Mouse (Mus musculus) intestine, embryonic 15.5 days (tissue): ENCODE measurements at regions not wholly inside any gene's neighbourhood (a gene's known extent, or its start where the extent isn't known, plus 50 kb on each side); places are given as distances from the start of the nearest gene placed in this dataset.

Experiments used
- ATAC-seq: fragments of 200-750 bp; cut with Nextera tagmentation; 2 replicates; pipeline ENCODE4 v1.8.0; 2017; ENCODE audit warnings: moderate TSS enrichment, moderate library complexity
- H3K27ac ChIP-seq: fragments of 300-500 bp; sonication (generic); 2 replicates; pipeline ENCODE4 v1.5.1; 2015; ENCODE audit warnings: mild to moderate bottlenecking, inconsistent platforms
- H3K27me3 ChIP-seq: fragments of 300-500 bp; sonication (generic); replicated peaks from 2 replicates; pipeline ENCODE4 v1.6.1; 2015; ENCODE audit warnings: inconsistent platforms
- H3K36me3 ChIP-seq: fragments of 300-500 bp; sonication (generic); 2 replicates; pipeline ENCODE4 v1.6.1; 2015; ENCODE audit warnings: inconsistent platforms
- H3K4me1 ChIP-seq: fragments of 300-500 bp; sonication (generic); replicated peaks from 2 replicates; pipeline ENCODE4 v1.6.1; 2015; ENCODE audit warnings: inconsistent platforms
- H3K4me2 ChIP-seq: fragments of 300-500 bp; sonication (generic); replicated peaks from 2 replicates; pipeline ENCODE4 v1.6.1; 2015; ENCODE audit warnings: mild to moderate bottlenecking, inconsistent platforms
- H3K4me3 ChIP-seq: fragments of 300-500 bp; sonication (generic); replicated peaks from 2 replicates; pipeline ENCODE4 v1.5.1; 2015; ENCODE audit warnings: inconsistent platforms
- H3K9ac ChIP-seq: fragments of 300-500 bp; sonication (generic); 2 replicates; pipeline ENCODE4 v1.6.1; 2015; ENCODE audit warnings: inconsistent platforms
- H3K9me3 ChIP-seq: fragments of 300-500 bp; sonication (generic); 2 replicates; pipeline ENCODE4 v1.6.1; 2016; ENCODE audit warnings: inconsistent platforms
- WGBS: fragments of 180-500 bp; shearing (Covaris S2); methylation state at CpG from one replicate; pipeline ENCODE4 v1.1.7; 2015; 5-methylcytosine and 5-hydroxymethylcytosine counted together

- H3K4me1 ChIP-seq = no peaks in the 10 kb centered on the region
- H3K27me3 ChIP-seq = no peaks in the 10 kb centered on the region
- H3K4me2 ChIP-seq = no peak overlapping the region
- H3K36me3 ChIP-seq = no peaks in the 10 kb centered on the region
- no peaks in the 10 kb centered on the region for H3K9me3 ChIP-seq
- ATAC-seq = no peak
- H3K27ac ChIP-seq = no peak overlapping the region
- 50% methylated on average over 3 of the region's 3 CpGs for WGBS
- no peak overlapping the region for H3K9ac ChIP-seq
- H3K4me3 ChIP-seq = no peak overlapping the region
These were observed 109.6 kb upstream of the Topaz1 start for GRCm38 (mm10) chr9:122637591-122637990.

- Histone ChIP-seq H3K9ac (no peak overlapping the region), H3K27ac (no peak overlapping the region), H3K27me3 (no peaks in the 10 kb centered on the region), H3K9me3 (no peaks in the 10 kb centered on the region), H3K36me3 (no peaks in the 10 kb centered on the region), H3K4me1 (no peaks in the 10 kb centered on the region), H3K4me2 (no peak overlapping the region), H3K4me3 (no peak overlapping the region)
- 85% methylated on average over 4 of the region's 4 CpGs for WGBS
- no peak for ATAC-seq
These were observed 107.9 kb upstream of the Topaz1 start for GRCm38 (mm10) chr9:122639239-122639638.

- no peak for ATAC-seq
- H3K9ac ChIP-seq = no peak overlapping the region
- H3K36me3 ChIP-seq = no peaks in the 10 kb centered on the region
- no peaks in the 10 kb centered on the region for H3K9me3 ChIP-seq
- no peaks in the 10 kb centered on the region for H3K4me1 ChIP-seq
- no peak overlapping the region for H3K4me3 ChIP-seq
- no peaks in the 10 kb centered on the region for H3K27me3 ChIP-seq
- H3K4me2 ChIP-seq = no peak overlapping the region
- no peak overlapping the region for H3K27ac ChIP-seq
- WGBS = 28% methylated on average over 7 of the region's 7 CpGs
These were observed 104.2 kb upstream of the Topaz1 start for GRCm38 (mm10) chr9:122642913-122643312.

GRCm38 (mm10) chr9:122645569-122645968 lies 101.6 kb upstream of the Topaz1 start:
- no peak overlapping the region for H3K9ac ChIP-seq
- no peak overlapping the region for H3K27ac ChIP-seq
- H3K27me3 ChIP-seq = no peaks in the 10 kb centered on the region
- no peaks in the 10 kb centered on the region for H3K9me3 ChIP-seq
- WGBS = 58% methylated on average over 5 of the region's 5 CpGs
- H3K4me3 ChIP-seq = no peak overlapping the region
- H3K4me1 ChIP-seq = no peaks in the 10 kb centered on the region
- H3K36me3 ChIP-seq = no peaks in the 10 kb centered on the region
- no peak for ATAC-seq
- H3K4me2 ChIP-seq = no peak overlapping the region

- no peak overlapping the region for H3K4me2 ChIP-seq
- H3K4me1 ChIP-seq = no peaks in the 10 kb centered on the region
- no peaks in the 10 kb centered on the region for H3K9me3 ChIP-seq
- H3K9ac ChIP-seq = no peak overlapping the region
- WGBS = 79% methylated on average over 3 of the region's 3 CpGs
- no peak overlapping the region for H3K4me3 ChIP-seq
- H3K36me3 ChIP-seq = no peaks in the 10 kb centered on the region
- ATAC-seq = no peak
- H3K27ac ChIP-seq = no peak overlapping the region
- H3K27me3 ChIP-seq = no peaks in the 10 kb centered on the region
These were observed 96.3 kb upstream of the Topaz1 start for GRCm38 (mm10) chr9:122650862-122651261.

- no peak overlapping the region for H3K27ac ChIP-seq
- H3K27me3 ChIP-seq = no peaks in the 10 kb centered on the region
- H3K4me2 ChIP-seq = no peak overlapping the region
- no peak overlapping the region for H3K9ac ChIP-seq
- no peaks in the 10 kb centered on the region for H3K9me3 ChIP-seq
- 48% methylated on average over 17 of the region's 17 CpGs for WGBS
- no peak for ATAC-seq
- H3K4me1 ChIP-seq = no peaks in the 10 kb centered on the region
- H3K36me3 ChIP-seq = no peaks in the 10 kb centered on the region
- H3K4me3 ChIP-seq = no peak overlapping the region
These were observed 91.6 kb upstream of the Topaz1 start for GRCm38 (mm10) chr9:122655583-122655982.

GRCm38 (mm10) chr9:122660050-122660449 lies 87.1 kb upstream of the Topaz1 start:
- no peak overlapping the region for H3K9ac ChIP-seq

GRCm38 (mm10) chr9:122666978-122667645 lies 80.0 kb upstream of the Topaz1 start:
- H3K27me3 ChIP-seq = no peaks in the 10 kb centered on the region
- no peak overlapping the region for H3K4me2 ChIP-seq
- H3K9me3 ChIP-seq = no peaks in the 10 kb centered on the region
- WGBS = 49% methylated on average over 4 of the region's 5 CpGs
- H3K27ac ChIP-seq = no peak overlapping the region
- no peak overlapping the region for H3K9ac ChIP-seq
- no peak overlapping the region for H3K4me3 ChIP-seq
- no peaks in the 10 kb centered on the region for H3K4me1 ChIP-seq
- no peaks in the 10 kb centered on the region for H3K36me3 ChIP-seq
- no peak for ATAC-seq

More at GRCm38 (mm10) chr9:122660050-122660449, 87.1 kb upstream of the Topaz1 start:
- 77% methylated on average over 9 of the region's 9 CpGs for WGBS
- ATAC-seq = no peak
- H3K27ac ChIP-seq = no peak overlapping the region
- no peaks in the 10 kb centered on the region for H3K27me3 ChIP-seq
- no peak overlapping the region for H3K4me3 ChIP-seq
- H3K4me2 ChIP-seq = no peak overlapping the region
- no peaks in the 10 kb centered on the region for H3K9me3 ChIP-seq
- no peaks in the 10 kb centered on the region for H3K36me3 ChIP-seq
- no peaks in the 10 kb centered on the region for H3K4me1 ChIP-seq

- no peaks in the 10 kb centered on the region for H3K27me3 ChIP-seq
- H3K9me3 ChIP-seq = no peaks in the 10 kb centered on the region
- no peak for ATAC-seq
- H3K9ac ChIP-seq = no peak overlapping the region
- no peak overlapping the region for H3K4me3 ChIP-seq
- H3K4me1 ChIP-seq = no peaks in the 10 kb centered on the region
- no peak overlapping the region for H3K27ac ChIP-seq
- 75% methylated on average over 3 of the region's 3 CpGs for WGBS
- H3K36me3 ChIP-seq = no peaks in the 10 kb centered on the region
- H3K4me2 ChIP-seq = no peak overlapping the region
These were observed 79.5 kb upstream of the Topaz1 start for GRCm38 (mm10) chr9:122667646-122667981.

GRCm38 (mm10) chr9:122673777-122674176 lies 73.4 kb upstream of the Topaz1 start:
- Histone ChIP-seq H3K4me3 (no peak overlapping the region), H3K27ac (no peak overlapping the region), H3K4me1 (no peaks in the 10 kb centered on the region), H3K36me3 (no peaks in the 10 kb centered on the region), H3K27me3 (no peaks in the 10 kb centered on the region), H3K4me2 (no peak overlapping the region), H3K9ac (no peak overlapping the region), H3K9me3 (no peaks in the 10 kb centered on the region)
- no peak for ATAC-seq
- 64% methylated on average over 3 of the region's 3 CpGs for WGBS

GRCm38 (mm10) chr9:122678001-122678696 lies 69.0 kb upstream of the Topaz1 start:
- Histone ChIP-seq H3K4me3 (no peak overlapping the region), H3K4me2 (no peak overlapping the region), H3K9me3 (no peaks in the 10 kb centered on the region), H3K27me3 (no peaks in the 10 kb centered on the region), H3K27ac (no peak overlapping the region), H3K9ac (no peak overlapping the region), H3K4me1 (no peaks in the 10 kb centered on the region), H3K36me3 (no peaks in the 10 kb centered on the region)
- 71% methylated on average over 14 of the region's 14 CpGs for WGBS
- no peak for ATAC-seq

- Histone ChIP-seq H3K9me3 (no peaks in the 10 kb centered on the region), H3K27me3 (no peaks in the 10 kb centered on the region), H3K27ac (no peak overlapping the region), H3K4me1 (no peaks in the 10 kb centered on the region), H3K4me3 (no peak overlapping the region), H3K36me3 (no peaks in the 10 kb centered on the region), H3K9ac (no peak overlapping the region), H3K4me2 (no peak overlapping the region)
- ATAC-seq = no peak
- WGBS = 27% methylated on average over 4 of the region's 4 CpGs
These were observed 60.0 kb upstream of the Topaz1 start for GRCm38 (mm10) chr9:122687170-122687569.

- no peak overlapping the region for H3K27ac ChIP-seq
- no peaks in the 10 kb centered on the region for H3K27me3 ChIP-seq
- no peaks in the 10 kb centered on the region for H3K4me1 ChIP-seq
- no peaks in the 10 kb centered on the region for H3K9me3 ChIP-seq
- ATAC-seq = no peak
- H3K9ac ChIP-seq = no peak overlapping the region
- no peak overlapping the region for H3K4me3 ChIP-seq
- 70% methylated on average over 6 of the region's 6 CpGs for WGBS
- no peak overlapping the region for H3K4me2 ChIP-seq
- H3K36me3 ChIP-seq = no peaks in the 10 kb centered on the region
These were observed 55.3 kb upstream of the Topaz1 start for GRCm38 (mm10) chr9:122691879-122692278.
